Mouse (Mus musculus): ENCODE data around the gene Wdr34.

DNA sequence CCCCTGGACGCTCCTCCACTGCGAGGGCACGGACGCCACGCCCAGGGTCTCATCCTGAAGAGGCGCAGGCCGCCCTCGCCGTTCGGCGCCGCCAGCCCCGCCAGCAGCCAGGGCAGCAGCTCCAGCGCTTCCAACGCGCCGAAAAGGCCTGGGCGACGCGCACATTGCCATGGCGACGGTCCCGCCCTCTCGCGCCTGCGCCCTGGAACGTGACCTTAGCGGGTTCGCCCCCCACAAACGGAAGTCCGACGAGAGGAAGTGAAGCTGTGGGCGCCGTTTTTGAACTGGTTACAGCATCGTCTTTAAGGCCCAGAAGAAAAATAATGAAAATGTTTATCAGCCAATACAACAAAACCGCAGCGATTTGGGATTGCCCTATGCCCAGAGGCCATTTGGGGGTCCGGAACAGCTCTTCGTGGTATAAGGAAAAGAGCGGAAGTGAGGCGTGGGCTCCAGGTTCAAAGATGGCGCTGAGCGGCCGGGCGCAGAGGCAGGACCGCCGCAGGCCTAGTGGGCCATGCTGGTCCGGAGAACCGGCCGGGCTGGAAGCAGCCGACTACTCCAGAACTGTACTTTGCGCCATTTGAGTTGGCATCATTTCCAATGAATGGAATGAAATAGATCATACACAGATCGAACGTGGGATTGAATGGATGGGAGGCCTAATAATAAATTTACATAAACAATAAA, at the start of gene Wdr34:
- TF ChIP-seq CTCF (IDR thresholded peaks at IDR 0.05; ENCODE audit: insufficient read depth, low read depth, low read length) (no peak), POLR2A (IDR thresholded peaks at IDR 0.05; ENCODE audit: insufficient read depth, low read depth, low read length) (peak; percentile 46; the same call in 1 of the 2 replicates)

Measured in olfactory bulb, adult 2 months (tissue).